Mouse (Mus musculus): Measurements from ENCODE around the gene Fam181a. TPM values are rescaled to one million over a fixed set of nuclear protein-coding genes. Genes with fewer than 3 reads are reported as not detected.

The Fam181a gene
- polyA plus RNA-seq, 1 experiment from 2014 or later: not detected

- Histone ChIP-seq H3K4me2 (ENCODE audit: low read depth, low read length) (no peak overlapping the region), H3K36me3 (replicated peaks; ENCODE audit: insufficient read depth, low read length) (no peaks in the 10 kb centered on the region), H3K27ac (ENCODE audit: low read depth) (no peak overlapping the region), H3K4me1 (ENCODE audit: insufficient read depth) (no peaks in the 10 kb centered on the region), H3K9me3 (ENCODE audit: low read length) (no peaks in the 10 kb centered on the region), H3K4me3 (ENCODE audit: low read depth, low read length) (no peak overlapping the region), H3K27me3 (ENCODE audit: insufficient read depth, low read length) (no peaks in the 10 kb centered on the region), H3K9ac (replicated peaks) (no peak overlapping the region)
- ATAC-seq: no peak
- 63% methylated on average over 4 of the region's 4 CpGs for WGBS (ENCODE audit: insufficient replicate concordance)
- TF ChIP-seq EP300 (IDR thresholded peaks at IDR 0.05; ENCODE audit: low read depth) (no peak), CTCF (IDR thresholded peaks at IDR 0.05; ENCODE audit: low read depth) (no peak)
- no peak for DNase-seq
These were observed 34.4 kb upstream of the Fam181a start for GRCm38 (mm10) chr12:103276422-103276821.

GRCm38 (mm10) chr12:103281491-103281890 is 29.3 kb upstream of the Fam181a start:
- TF ChIP-seq CTCF (IDR thresholded peaks at IDR 0.05; ENCODE audit: low read depth) (no peak), EP300 (IDR thresholded peaks at IDR 0.05; ENCODE audit: low read depth) (no peak)
- ATAC-seq: peak; percentile 55; the same call in 1 of the 2 replicates

GRCm38 (mm10) chr12:103281912-103282311 is 28.9 kb upstream of the Fam181a start:
- ATAC-seq: peak; percentile 96
- TF ChIP-seq CTCF (IDR thresholded peaks at IDR 0.05; ENCODE audit: low read depth): no peak
- peak; percentile 19; the same call in 1 of the 2 replicates for TF ChIP-seq EP300 (IDR thresholded peaks at IDR 0.05; ENCODE audit: low read depth)
- H3K27ac ChIP-seq (ENCODE audit: low read depth): no peak overlapping the region
- no peaks in the 10 kb centered on the region for H3K4me1 ChIP-seq (ENCODE audit: insufficient read depth)
- no peaks in the 10 kb centered on the region for H3K27me3 ChIP-seq (ENCODE audit: insufficient read depth, low read length)
- H3K9ac ChIP-seq (replicated peaks): no peak overlapping the region
- H3K4me3 ChIP-seq (ENCODE audit: low read depth, low read length): no peak overlapping the region
- H3K9me3 ChIP-seq (ENCODE audit: low read length): no peaks in the 10 kb centered on the region
- no peaks in the 10 kb centered on the region for H3K36me3 ChIP-seq (replicated peaks; ENCODE audit: insufficient read depth, low read length)
- WGBS (ENCODE audit: insufficient replicate concordance): 44% methylated on average over 4 of the region's 4 CpGs
- no peak overlapping the region for H3K4me2 ChIP-seq (ENCODE audit: low read depth, low read length)
- DNase-seq: peak; percentile 64

More at GRCm38 (mm10) chr12:103281491-103281890, 29.3 kb upstream of the Fam181a start:
- no peak overlapping the region for H3K9ac ChIP-seq (replicated peaks)
- no peak for DNase-seq
- H3K36me3 ChIP-seq (replicated peaks; ENCODE audit: insufficient read depth, low read length): no peaks in the 10 kb centered on the region
- no peak overlapping the region for H3K4me3 ChIP-seq (ENCODE audit: low read depth, low read length)
- WGBS (ENCODE audit: insufficient replicate concordance): 41% methylated on average over 2 of the region's 2 CpGs
- H3K9me3 ChIP-seq (ENCODE audit: low read length): no peaks in the 10 kb centered on the region
- no peaks in the 10 kb centered on the region for H3K27me3 ChIP-seq (ENCODE audit: insufficient read depth, low read length)
- no peaks in the 10 kb centered on the region for H3K4me1 ChIP-seq (ENCODE audit: insufficient read depth)
- H3K4me2 ChIP-seq (ENCODE audit: low read depth, low read length): no peak overlapping the region
- H3K27ac ChIP-seq (ENCODE audit: low read depth): no peak overlapping the region

GRCm38 (mm10) chr12:103282936-103283335 is 27.8 kb upstream of the Fam181a start:
- H3K4me1 ChIP-seq (ENCODE audit: insufficient read depth): no peaks in the 10 kb centered on the region
- H3K9me3 ChIP-seq (ENCODE audit: low read length): no peaks in the 10 kb centered on the region
- TF ChIP-seq EP300 (IDR thresholded peaks at IDR 0.05; ENCODE audit: low read depth) (no peak), CTCF (IDR thresholded peaks at IDR 0.05; ENCODE audit: low read depth) (no peak)
- WGBS (ENCODE audit: insufficient replicate concordance): 62% methylated on average over 6 of the region's 6 CpGs
- no peak overlapping the region for H3K27ac ChIP-seq (ENCODE audit: low read depth)
- no peak overlapping the region for H3K4me2 ChIP-seq (ENCODE audit: low read depth, low read length)
- no peaks in the 10 kb centered on the region for H3K27me3 ChIP-seq (ENCODE audit: insufficient read depth, low read length)
- no peak overlapping the region for H3K9ac ChIP-seq (replicated peaks)
- H3K36me3 ChIP-seq (replicated peaks; ENCODE audit: insufficient read depth, low read length): no peaks in the 10 kb centered on the region
- ATAC-seq: no peak
- H3K4me3 ChIP-seq (ENCODE audit: low read depth, low read length): no peak overlapping the region
- DNase-seq: no peak

GRCm38 (mm10) chr12:103283411-103283810 is 27.4 kb upstream of the Fam181a start:
- H3K27ac ChIP-seq (ENCODE audit: low read depth): no peak overlapping the region

GRCm38 (mm10) chr12:103287276-103287675 is 23.5 kb upstream of the Fam181a start:
- no peak overlapping the region for H3K4me3 ChIP-seq (ENCODE audit: low read depth, low read length)
- TF ChIP-seq CTCF (IDR thresholded peaks at IDR 0.05; ENCODE audit: low read depth): no peak
- TF ChIP-seq EP300 (IDR thresholded peaks at IDR 0.05; ENCODE audit: low read depth): no peak
- no peak for ATAC-seq
- no peak for DNase-seq
- no peak overlapping the region for H3K4me2 ChIP-seq (ENCODE audit: low read depth, low read length)
- no peaks in the 10 kb centered on the region for H3K4me1 ChIP-seq (ENCODE audit: insufficient read depth)
- no peaks in the 10 kb centered on the region for H3K9me3 ChIP-seq (ENCODE audit: low read length)
- no peaks in the 10 kb centered on the region for H3K36me3 ChIP-seq (replicated peaks; ENCODE audit: insufficient read depth, low read length)
- no peaks in the 10 kb centered on the region for H3K27me3 ChIP-seq (ENCODE audit: insufficient read depth, low read length)
- no peak overlapping the region for H3K9ac ChIP-seq (replicated peaks)
- no peak overlapping the region for H3K27ac ChIP-seq (ENCODE audit: low read depth)
- whole genome bisulfite sequencing (ENCODE audit: insufficient replicate concordance): 45% methylated on average over 4 of the region's 4 CpGs

More at GRCm38 (mm10) chr12:103283411-103283810, 27.4 kb upstream of the Fam181a start:
- H3K27me3 ChIP-seq (ENCODE audit: insufficient read depth, low read length): no peaks in the 10 kb centered on the region
- ATAC-seq (no peak), DNase-seq (no peak)
- no peaks in the 10 kb centered on the region for H3K9me3 ChIP-seq (ENCODE audit: low read length)
- H3K4me1 ChIP-seq (ENCODE audit: insufficient read depth): no peaks in the 10 kb centered on the region
- 72% methylated on average over 3 of the region's 3 CpGs for WGBS (ENCODE audit: insufficient replicate concordance)
- no peak for TF ChIP-seq EP300 (IDR thresholded peaks at IDR 0.05; ENCODE audit: low read depth)
- TF ChIP-seq CTCF (IDR thresholded peaks at IDR 0.05; ENCODE audit: low read depth): no peak
- no peak overlapping the region for H3K4me2 ChIP-seq (ENCODE audit: low read depth, low read length)
- H3K9ac ChIP-seq (replicated peaks): no peak overlapping the region
- no peak overlapping the region for H3K4me3 ChIP-seq (ENCODE audit: low read depth, low read length)
- H3K36me3 ChIP-seq (replicated peaks; ENCODE audit: insufficient read depth, low read length): no peaks in the 10 kb centered on the region

- no peak overlapping the region for H3K27ac ChIP-seq (ENCODE audit: low read depth)
- 67% methylated on average over 3 of the region's 3 CpGs for WGBS (ENCODE audit: insufficient replicate concordance)
- TF ChIP-seq EP300 (IDR thresholded peaks at IDR 0.05; ENCODE audit: low read depth): no peak
- no peak for TF ChIP-seq CTCF (IDR thresholded peaks at IDR 0.05; ENCODE audit: low read depth)
- H3K4me2 ChIP-seq (ENCODE audit: low read depth, low read length): no peak overlapping the region
- no peaks in the 10 kb centered on the region for H3K27me3 ChIP-seq (ENCODE audit: insufficient read depth, low read length)
- H3K9me3 ChIP-seq (ENCODE audit: low read length): no peaks in the 10 kb centered on the region
- DNase-seq (no peak), ATAC-seq (no peak)
- no peaks in the 10 kb centered on the region for H3K4me1 ChIP-seq (ENCODE audit: insufficient read depth)
- no peak overlapping the region for H3K9ac ChIP-seq (replicated peaks)
- no peaks in the 10 kb centered on the region for H3K36me3 ChIP-seq (replicated peaks; ENCODE audit: insufficient read depth, low read length)
- no peak overlapping the region for H3K4me3 ChIP-seq (ENCODE audit: low read depth, low read length)
These were observed 18.4 kb upstream of the Fam181a start for GRCm38 (mm10) chr12:103292366-103292765.
